Mouse (Mus musculus) gastrocnemius, adult 2 months (tissue): Measurements from ENCODE around the gene Srrt. TPM values are rescaled to one million over a fixed set of nuclear protein-coding genes. Genes with fewer than 3 reads are reported as not detected.
"Not testable (repeated sequence)": the region's sequence is repeated elsewhere in the genome, so short reads cannot be mapped to it uniquely, and the experiment has no call there.

Source experiments
- DNase-seq: peaks from one replicate; pipeline ENCODE4 v3.0.0; 2022
- H3K27ac ChIP-seq: fragments of 200-600 bp; 2 replicates; pipeline ENCODE4 v1.8.1; 2022; ENCODE audit warnings: mild to moderate bottlenecking
- H3K4me3 ChIP-seq: fragments of 200-600 bp; 2 replicates; pipeline ENCODE4 v1.8.1; 2022; ENCODE audit warnings: mild to moderate bottlenecking, moderate library complexity
- CTCF ChIP-seq: fragments of 200-600 bp; IDR thresholded peaks from 2 replicates; pipeline ENCODE4 v1.8.1; 2022; ENCODE audit warnings: antibody characterized with exemption, mild to moderate bottlenecking, moderate library complexity
- intact Hi-C: fragments of 180-260 bp; cut with DNase I; formaldehyde crosslinking; loops from one replicate; pipeline ENCODE4 v1.15.1; 2025
- total RNA-seq, 2 experiments: library from RNA; stranded (reverse); gene quantifications; 2 replicates each; pipeline ENCODE4 v1.2.3; 2021

The Srrt gene
- total RNA-seq, 2 experiments from 2014 or later, result 38.7 to 46.2 TPM

GRCm38 (mm10) chr5:137291381-137291926, 16.0 kb downstream of the Srrt start:
- Histone ChIP-seq H3K4me3 (0 out of 2 replicates have a peak overlapping the region, but pooled peaks have one; percentile 4), H3K27ac (no peak overlapping the region)
- no peak for DNase-seq
- intact Hi-C loops, result loop anchor here (5.0 kb wide), 1 partner anchor 91 kb away; no protein-coding TSS in a partner anchor
- no peak for TF ChIP-seq CTCF

GRCm38 (mm10) chr5:137290677-137291076, 16.8 kb downstream of the Srrt start:
- intact Hi-C loops, result loop anchor here (5.0 kb wide), 1 partner anchor 92 kb away; no protein-coding TSS in a partner anchor
- TF ChIP-seq CTCF, result peak; percentile 75
- peak overlapping the region; percentile 19; the same call in 1 of the 2 replicates for H3K4me3 ChIP-seq
- DNase-seq, result peak; percentile 90
- H3K27ac ChIP-seq, result peak overlapping the region; percentile 16; the same call in 1 of the 2 replicates

- intact Hi-C loops, result loop anchor here (5.0 kb wide), 1 partner anchor 93 kb away; no protein-coding TSS in a partner anchor
- TF ChIP-seq CTCF, result no peak
- Histone ChIP-seq H3K4me3 (peak overlapping the region; percentile 73), H3K27ac (peak overlapping the region; percentile 77)
- DNase-seq, result no peak
These were observed 17.7 kb downstream of the Srrt start for GRCm38 (mm10) chr5:137289591-137290365.

- intact Hi-C loops, result no loop called here
- peak; percentile 37 for TF ChIP-seq CTCF
- Histone ChIP-seq H3K4me3 (peak overlapping the region; percentile 73), H3K27ac (peak overlapping the region; percentile 77)
- DNase-seq, result peak; percentile 83
These were observed 18.4 kb downstream of the Srrt start for GRCm38 (mm10) chr5:137288999-137289470.

GRCm38 (mm10) chr5:137287953-137288743, 19.3 kb downstream of the Srrt start:
- no peak for TF ChIP-seq CTCF
- peak overlapping the region; percentile 73 for H3K4me3 ChIP-seq
- DNase-seq, result peak; percentile 61
- intact Hi-C loops, result loop anchor here (2.0 kb wide), 1 partner anchor 165 kb away; no protein-coding TSS in a partner anchor
- peak overlapping the region; percentile 68 for H3K27ac ChIP-seq

GRCm38 (mm10) chr5:137287032-137287952, 20.2 kb downstream of the Srrt start, which contains the start of gene Ache:
Gene Ache (plus strand): TSS chr5:137287519.
- no peak for TF ChIP-seq CTCF
- Histone ChIP-seq H3K4me3 (peak within 1 kb of the TSS; percentile 73), H3K27ac (peak within 1 kb of the TSS; percentile 68)
- intact Hi-C loops, result loop anchor here (2.0 kb wide), 1 partner anchor 164 kb away; no protein-coding TSS in a partner anchor
- peak; percentile 49 for DNase-seq

- peak; percentile 93 for DNase-seq
- peak overlapping the region; percentile 73 for H3K4me3 ChIP-seq
- intact Hi-C loops, result loop anchor here (1.0 to 2.0 kb wide), 2 partner anchors 154 to 164 kb away; no protein-coding TSS in a partner anchor
- TF ChIP-seq CTCF, result peak; percentile 76
- H3K27ac ChIP-seq, result peak overlapping the region; percentile 68
These were observed 20.8 kb downstream of the Srrt start for GRCm38 (mm10) chr5:137286655-137287031.

GRCm38 (mm10) chr5:137285986-137286385, 21.5 kb downstream of the Srrt start:
- DNase-seq, result no peak
- no peak for TF ChIP-seq CTCF
- intact Hi-C loops, result loop anchor here (1.0 to 2.0 kb wide), 2 partner anchors 154 to 163 kb away; no protein-coding TSS in a partner anchor
- H3K4me3 ChIP-seq, result no peak overlapping the region
- H3K27ac ChIP-seq, result no peak overlapping the region

GRCm38 (mm10) chr5:137285045-137285444, 22.4 kb downstream of the Srrt start:
- DNase-seq, result peak; percentile 48
- intact Hi-C loops, result no loop called here

GRCm38 (mm10) chr5:137284411-137284810, 23.1 kb downstream of the Srrt start:
- H3K27ac ChIP-seq, DNase-seq, H3K4me3 ChIP-seq, intact Hi-C loops: not testable (repeated sequence)

More at GRCm38 (mm10) chr5:137285045-137285444, 22.4 kb downstream of the Srrt start:
- Histone ChIP-seq H3K4me3 (no peak overlapping the region), H3K27ac (no peak overlapping the region)
- TF ChIP-seq CTCF, result peak; percentile 75
